Mouse (Mus musculus) heart, adult 2 months (tissue): ENCODE measurements around the gene Ccl6.

Source experiments
- CTCF ChIP-seq: fragments of 200-600 bp; IDR thresholded peaks from 2 replicates; pipeline ENCODE4 v1.8.1; 2022; ENCODE audit warnings: antibody characterized with exemption, mild to moderate bottlenecking, moderate library complexity
- EP300 ChIP-seq: fragments of 200-500 bp; IDR thresholded peaks from 2 replicates; pipeline ENCODE4 v1.6.1; 2011; ENCODE audit warnings: low read depth, low read length, control low read depth; ENCODE audit not compliant: insufficient read depth

GRCm38 (mm10) chr11:83538705-83539314 is 54.1 kb downstream of the Ccl6 start:
- no peak for TF ChIP-seq CTCF
- TF ChIP-seq EP300 = no peak
